Mouse (Mus musculus) liver, adult 2 months (tissue): ENCODE results near the gene Kif17.

Source experiments
- CTCF ChIP-seq: fragments of 200-500 bp; IDR thresholded peaks from 2 replicates; pipeline ENCODE4 v1.5.1; 2011; ENCODE audit warnings: low read depth, low read length, control low read depth
- POLR2A ChIP-seq: fragments of 200-500 bp; IDR thresholded peaks from 2 replicates; pipeline ENCODE4 v1.6.1; 2011; ENCODE audit warnings: low read length, control low read depth; ENCODE audit not compliant: insufficient read depth; ENCODE audit errors: extremely low read depth

DNA sequence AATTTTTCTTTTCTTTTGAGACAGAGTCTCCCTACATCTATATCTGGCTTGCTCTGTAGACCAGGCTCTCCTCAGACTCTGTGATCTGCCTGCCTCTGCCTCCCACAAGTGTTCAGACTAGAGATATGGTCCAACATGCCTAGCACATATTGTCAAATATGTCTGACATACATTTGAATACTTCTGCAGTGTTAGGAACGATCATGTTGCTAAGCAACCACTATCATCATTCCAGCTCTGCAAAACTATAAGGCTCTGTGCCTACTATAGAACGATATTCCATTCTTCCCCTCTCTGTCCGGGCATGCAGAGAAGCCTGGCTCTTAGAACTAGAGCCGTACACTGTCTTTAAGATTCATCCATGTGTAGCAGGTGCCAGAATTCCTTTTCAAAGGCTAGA is 72.5 kb downstream of the Kif17 start:
- TF ChIP-seq POLR2A (no peak), CTCF (no peak)
